Mouse (Mus musculus) ovary, postnatal 10 days (tissue): ENCODE results near the gene Smad6.
A peak's percentile ranks its signal among the peaks of the same experiment; 100 is the strongest.

Experiments used
- DNase-seq: peaks from one replicate; pipeline ENCODE4 v3.0.0; 2022; ENCODE audit warnings: low spot score

Smad6 gene

DNA sequence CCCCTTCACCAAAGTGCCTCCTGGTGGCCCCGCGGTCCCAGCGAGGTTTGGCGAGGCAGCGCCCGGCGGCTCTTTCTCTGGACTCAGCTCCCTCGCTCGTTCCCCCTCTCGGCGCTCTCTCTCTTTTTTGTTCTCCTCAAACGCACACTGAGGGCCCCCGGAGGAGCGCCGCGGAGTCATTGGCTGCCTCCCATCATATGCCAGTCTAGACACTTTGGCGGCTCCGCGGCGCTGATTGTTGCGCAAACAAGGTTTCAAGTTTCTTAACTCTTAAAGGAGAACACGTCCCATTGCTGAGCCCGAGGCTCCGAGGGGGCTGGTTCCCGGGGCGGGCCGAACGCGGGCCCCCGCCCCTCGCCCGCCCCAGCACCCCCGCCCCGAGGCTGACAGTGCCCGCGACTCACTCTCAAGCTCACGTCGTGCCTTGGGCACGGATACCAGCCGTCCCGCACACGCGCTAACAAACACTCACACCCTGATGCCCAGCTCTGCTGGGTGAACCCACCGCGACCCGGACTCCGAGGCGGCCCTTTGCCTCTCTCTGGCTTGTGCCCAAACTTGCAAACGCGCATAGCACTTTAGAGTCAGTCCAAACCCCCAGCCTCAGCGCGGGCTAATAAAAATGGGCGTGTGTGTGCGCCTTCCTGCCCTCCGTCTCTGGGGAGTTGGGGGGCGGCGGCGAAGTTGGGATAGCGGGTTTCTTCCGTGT, at the start of gene Smad6:
Gene Smad6, minus strand, starts transcription at position 207 of the 709 bp plus-strand sequence.
- peak; percentile 82 for DNase-seq

DNA sequence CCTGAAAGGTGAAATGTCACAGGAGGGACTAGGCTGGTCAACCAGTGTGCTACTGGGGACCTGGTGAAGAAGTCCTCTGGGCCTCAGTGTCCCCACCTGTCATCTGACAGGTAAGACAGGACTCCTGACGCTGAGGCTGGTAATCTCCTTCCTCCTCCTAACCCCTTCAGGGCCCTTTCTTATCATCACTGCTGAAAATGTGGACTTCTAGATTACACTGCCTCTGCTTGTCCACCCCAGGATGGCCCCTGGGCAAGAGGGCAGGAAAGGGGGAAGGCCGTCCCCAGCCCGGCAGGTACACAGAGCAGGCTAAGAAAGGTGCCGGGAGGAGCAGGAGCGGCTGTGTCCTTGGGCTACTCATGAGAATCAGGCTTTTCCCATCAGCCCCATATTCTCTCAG, 48.8 kb upstream of the Smad6 start:
- no peak for DNase-seq

DNA sequence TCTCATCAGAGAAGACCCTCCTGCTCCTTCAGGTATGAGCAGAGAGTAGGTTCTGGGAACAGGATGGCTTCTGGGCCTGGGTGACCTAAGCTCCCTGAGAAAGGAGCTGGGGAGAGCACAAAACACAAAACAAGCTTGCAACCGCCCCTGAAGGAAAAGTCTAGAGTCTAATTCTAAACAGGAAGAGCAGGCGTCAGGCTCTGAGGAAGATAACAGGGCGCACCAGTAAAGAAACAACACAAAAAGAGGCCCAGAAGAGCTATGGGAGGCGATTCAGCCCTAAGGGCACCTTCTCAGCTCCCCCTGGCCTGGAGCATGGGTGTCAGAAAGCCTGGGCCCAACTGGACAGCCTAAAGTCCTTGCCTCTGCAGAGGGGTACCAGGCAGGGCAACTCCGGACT, 47.3 kb upstream of the Smad6 start:
- DNase-seq = no peak

DNA sequence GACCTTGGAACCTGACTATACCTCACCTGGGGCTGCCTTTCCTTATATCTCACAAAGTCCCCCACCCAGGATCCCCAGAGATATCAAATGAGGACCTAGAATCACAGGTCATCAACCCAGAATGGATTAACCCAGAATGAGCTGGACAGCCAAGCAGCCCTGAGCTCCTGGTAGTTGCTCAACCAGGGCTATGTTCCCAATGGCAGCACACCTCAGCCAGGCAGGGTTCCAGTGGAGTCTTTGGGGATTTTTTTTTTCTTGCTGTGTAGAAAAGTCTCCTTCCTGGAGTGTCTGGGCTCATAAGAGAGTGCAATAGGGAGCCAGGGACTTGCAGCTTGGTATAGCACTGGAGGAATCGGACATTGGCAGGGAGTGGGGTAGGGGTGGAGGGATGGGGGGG, 46.7 kb upstream of the Smad6 start:
- DNase-seq = no peak

DNA sequence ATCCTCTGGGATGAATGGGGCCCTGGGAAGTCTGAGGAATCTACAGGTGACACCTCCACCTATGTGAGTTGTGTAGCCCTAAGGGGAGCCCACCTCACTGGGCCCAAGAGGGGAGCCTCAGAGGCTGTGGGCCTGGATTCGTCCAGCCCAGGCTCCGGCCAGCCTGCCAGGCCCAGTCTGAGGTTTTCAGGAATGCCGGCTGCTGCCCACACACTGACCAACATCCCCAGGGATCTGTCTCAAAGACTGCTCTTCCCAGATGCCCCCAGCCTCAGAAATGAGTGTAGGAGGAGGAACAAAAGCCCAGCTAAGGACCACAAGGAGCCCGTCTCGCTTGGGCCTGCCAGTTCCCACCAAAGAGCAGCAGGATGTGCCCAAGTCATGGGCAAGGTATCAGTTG, 45.9 kb upstream of the Smad6 start:
- no peak for DNase-seq

DNA sequence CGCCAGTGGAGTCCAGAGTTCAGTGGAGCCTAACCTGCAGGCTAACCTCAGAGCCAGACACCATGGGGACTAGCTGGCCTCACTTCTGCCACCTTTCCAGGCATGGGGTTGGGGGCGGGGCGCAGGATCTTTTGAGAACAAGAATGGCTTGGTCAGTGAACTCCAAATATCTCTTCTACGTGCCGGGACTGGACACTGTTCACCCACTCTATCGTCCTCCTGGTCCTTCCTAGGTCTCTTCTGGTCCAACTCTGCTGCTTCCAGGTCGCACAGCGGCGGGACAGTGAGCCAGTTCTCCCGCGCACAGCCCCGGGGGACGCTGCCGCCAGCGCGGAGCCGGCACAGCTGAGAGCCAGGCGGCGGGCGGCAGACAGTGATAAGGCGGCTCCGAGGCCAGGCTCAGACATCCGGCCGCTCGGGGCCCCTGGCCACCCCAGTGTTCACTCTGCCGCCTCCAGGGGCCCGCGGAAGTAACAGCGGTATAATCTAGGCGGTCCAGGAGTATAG, 38.2 kb upstream of the Smad6 start:
- no peak for DNase-seq

DNA sequence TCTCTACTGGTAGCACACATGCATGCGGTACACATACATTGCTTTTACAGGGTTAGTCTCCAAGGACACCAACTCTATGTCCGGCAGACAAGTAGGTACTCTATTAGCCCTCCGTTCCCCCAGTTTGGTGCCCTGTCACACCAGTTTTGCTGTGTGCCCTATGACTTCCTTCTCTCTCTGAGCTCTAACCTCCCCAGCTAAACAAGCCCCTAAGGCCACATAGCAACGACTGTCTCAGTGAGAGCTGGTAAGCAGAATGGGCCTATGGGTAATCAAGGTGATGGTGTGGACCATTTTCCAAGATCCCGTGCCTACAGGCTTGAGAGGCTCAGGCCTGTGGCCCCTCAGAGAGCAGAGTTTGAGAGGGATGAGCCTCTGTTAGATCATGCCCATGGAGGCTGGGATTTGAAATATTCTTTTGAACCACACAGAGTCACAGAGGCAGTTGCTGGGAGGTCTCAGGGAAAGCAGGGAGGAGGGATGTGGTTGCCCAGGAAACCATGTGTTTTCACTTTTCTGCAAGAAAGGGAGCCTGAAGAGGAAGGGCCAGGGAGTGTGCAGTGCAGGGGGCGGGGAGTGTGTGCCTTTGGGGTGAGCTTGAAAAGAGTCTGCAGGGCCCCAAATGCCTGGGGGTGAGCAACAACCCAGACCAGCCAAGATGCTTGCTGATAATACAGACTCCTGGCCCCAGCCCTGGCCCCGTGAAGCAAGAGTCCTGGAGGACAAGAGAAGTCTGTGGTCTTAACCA, 36.2 kb upstream of the Smad6 start:
- no peak for DNase-seq

DNA sequence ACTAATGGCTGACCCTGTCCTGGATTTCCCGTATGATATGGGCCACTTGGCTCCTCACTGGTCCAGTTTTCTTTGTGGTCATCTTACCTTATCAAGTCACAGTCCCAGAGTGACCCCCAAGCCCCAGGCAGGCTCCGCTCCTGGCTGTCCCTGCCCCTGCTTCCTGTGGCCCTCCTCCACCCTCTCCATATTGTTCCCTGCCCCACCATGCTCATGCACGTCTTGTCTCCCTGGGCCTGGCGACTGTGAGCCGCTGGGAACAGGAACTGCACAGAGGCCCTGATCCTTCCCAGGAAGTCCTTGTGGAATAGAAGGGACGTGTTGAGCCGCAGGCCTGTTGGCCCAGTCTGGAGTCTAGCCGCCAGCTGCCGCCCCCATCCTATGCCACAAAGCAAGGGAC, 33.3 kb upstream of the Smad6 start:
- DNase-seq = no peak

DNA sequence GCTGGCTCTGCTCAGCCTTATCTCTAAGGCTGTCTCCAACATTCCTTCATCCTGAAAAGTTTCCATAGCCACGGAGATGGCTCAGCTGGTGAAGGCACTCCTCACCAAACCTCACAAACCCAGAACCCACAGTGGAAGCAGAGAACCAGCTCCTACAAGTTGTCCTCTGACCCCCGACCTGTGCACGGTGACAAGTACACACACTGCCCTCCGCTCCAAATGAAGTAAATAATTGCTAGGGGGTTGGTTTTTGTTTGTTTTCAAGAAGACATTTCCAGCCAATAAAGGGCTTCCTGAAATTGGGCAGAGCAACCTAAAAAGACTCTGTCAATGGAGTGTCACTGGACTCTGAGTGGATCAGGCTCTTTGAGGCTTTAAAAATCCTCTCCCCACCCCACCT, 31.9 kb upstream of the Smad6 start:
- DNase-seq = no peak

DNA sequence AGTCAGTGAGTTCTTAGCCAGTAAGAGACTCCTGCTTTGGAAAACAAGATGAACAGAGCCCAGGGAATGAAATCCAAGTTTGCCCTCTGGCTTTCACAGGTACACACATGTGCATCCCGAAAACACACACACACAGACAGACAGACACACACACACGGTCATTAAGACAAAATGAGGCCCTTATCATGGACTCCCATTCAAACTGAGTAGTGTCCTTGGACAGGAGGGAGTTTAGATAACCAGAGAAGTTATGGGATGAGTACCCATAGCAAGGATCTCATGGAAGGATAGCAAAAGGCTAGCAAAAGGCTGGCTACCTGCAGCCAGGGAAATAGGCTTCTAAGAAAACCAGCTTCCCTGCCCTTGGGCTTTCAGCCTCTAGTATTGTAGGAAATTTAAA, 29.4 kb upstream of the Smad6 start:
- no peak for DNase-seq

DNA sequence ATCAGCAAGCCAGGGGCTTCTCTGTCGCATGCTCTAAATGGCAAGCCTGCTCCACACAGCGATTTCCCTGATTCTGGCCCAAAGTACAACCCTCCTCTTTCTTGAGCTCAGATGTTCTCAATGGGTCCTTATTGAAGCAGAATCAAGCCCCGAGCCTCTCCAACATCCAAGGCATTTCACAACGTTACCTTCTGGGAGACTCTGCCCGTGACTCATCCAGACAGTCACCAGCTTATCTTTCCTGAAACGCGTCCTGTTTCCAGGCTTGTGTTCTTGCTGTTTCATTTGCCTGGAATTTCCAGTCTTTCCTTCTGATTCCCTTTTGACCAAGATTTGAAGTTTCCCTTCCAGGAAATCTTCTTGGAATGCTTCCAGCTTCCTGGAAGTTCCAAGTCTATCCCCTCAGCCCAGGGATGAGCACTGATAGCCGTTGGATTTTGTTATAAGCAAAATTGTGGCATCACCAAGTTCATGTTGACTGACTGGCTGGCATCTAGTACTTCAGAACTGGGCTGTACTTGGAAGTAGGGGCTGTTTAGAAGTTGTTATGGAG, 28.7 kb upstream of the Smad6 start:
- no peak for DNase-seq

DNA sequence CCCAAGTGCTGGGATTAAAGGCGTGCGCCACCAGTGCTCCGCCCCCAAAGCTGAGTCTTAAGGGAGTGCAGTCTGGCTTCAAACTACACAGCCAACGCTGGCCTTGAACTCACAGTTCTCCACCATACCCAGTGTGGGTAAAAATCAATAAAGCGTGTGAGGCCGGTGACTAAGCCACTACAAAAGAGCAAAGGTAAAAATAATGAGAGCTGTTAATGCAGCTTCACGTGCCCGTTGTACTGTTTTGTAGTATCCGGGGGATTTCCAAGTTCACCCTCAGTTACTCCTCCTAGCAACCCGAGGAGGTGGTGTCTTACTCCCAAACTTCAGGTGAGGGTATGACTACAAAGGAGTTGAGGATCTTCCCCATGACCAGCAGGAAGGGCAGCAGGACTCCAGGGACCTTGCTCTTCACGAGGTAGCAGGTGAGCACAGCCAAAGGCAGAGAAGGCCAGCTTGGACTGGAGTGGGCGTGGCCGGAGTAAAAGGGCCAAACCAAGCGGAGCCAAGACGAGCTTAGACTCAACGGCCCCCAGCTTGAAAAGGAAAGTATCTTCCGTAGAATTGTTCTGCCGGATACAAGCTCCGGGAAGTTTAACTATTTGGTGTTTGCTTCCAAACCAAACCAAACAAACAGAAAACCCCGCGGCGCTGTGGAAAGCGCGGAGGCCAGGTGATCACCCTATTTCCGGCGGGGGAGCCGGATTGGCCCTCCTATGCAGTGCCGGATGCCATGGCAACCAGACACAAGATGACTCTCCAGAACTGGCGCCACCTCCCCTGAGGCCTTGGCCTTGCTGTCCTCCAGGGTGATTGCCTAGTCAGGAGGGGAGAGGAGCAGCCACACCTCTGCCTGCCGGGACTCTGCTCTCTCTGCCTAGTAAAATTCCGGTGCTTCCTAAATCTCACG, 27.9 kb upstream of the Smad6 start:
- DNase-seq = peak; percentile 48

DNA sequence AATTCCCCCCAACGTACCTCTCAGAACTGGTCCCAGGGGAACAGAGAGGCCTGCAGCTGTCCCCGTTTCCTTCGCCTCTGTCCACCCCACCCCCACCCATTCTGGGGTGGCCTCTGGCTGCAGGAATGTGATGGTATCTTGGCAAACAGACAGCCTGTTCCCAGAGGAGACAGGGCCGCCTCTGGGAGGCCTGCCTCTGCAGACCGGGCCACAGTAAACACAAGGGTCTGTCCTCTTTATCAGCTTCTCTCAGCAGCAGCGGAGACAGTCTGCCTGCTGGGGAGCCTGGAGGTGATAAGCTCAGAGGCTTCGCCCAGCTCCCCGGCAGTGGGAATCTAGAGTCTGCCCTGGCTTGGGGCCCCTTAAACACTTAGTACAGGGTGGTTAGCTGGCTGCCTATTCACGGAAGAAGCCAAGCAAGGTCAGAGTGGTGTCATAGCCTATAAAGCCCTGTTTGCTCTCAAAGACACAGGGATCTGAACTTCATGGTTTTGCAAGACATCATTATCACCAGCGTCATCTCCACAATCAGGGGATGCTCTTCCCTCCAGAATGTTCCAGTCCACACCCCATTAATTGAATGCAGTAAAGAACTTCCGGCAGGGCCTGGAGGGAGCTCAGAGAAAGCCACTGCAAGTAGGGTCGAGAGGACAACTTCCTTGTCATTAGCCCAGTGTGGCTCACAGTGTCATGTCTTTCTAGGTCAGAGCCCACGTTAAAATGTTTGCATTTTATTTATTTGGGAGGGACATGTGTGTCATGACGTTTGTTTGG, 23.4 kb upstream of the Smad6 start:
- DNase-seq = no peak

DNA sequence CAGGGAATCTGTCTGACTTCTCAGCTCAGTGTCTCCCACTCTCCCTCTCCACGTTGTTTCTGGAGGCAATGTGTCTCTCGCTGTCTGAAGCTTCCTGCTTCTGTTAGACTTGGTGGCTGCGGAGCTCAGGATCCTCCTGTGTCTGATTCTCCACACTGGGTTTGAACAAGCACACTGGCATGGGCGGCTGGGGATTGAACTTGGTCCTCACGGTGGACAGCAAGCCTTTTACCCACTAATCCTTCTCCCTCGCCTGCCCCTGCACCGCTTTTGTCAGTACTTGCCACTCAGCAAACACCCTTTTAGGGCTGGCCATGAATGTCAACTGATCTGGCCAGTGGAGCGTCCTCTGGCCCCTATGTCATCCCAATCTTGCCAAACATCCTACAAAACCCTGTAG, 22.5 kb upstream of the Smad6 start:
- DNase-seq = no peak

DNA sequence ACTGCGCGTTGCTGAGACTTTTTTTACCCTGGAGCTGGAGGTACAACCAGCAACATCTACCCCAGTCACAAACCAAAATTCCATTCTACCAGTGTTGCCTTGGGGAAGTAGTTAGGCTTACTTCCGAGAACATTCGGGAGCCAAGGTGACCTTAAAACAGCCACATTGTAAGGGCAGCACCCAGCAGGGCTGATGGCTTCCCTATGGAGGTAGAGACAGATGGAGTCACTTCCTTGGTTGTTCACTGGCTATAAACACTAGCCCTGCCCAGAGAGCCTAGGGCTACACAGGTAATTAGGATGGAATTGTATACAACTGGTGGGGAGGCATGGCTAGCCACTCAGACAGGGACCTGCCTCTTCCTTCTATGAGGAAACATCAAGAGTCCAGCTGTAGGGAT, 21.1 kb upstream of the Smad6 start:
- DNase-seq = no peak

DNA sequence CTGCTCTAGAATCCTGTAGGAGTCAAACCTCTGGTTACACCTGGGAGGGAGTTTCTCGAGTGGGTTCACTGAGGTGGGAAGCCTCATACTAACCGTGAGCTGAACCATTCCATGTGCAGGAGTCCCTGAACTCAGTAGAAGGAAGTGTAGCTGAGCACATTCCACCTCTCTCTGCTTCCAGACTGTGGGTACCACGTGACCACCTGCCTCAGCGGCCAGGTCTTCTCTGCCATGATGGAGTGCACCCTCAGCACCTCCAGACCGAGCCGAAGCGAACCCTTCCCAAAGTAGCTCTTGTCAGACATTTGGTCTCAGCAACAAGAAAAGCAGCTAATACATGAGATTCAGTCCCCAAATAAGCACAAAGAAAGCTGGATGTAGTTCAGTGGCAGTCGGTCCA, 20.4 kb upstream of the Smad6 start:
- DNase-seq = no peak

DNA sequence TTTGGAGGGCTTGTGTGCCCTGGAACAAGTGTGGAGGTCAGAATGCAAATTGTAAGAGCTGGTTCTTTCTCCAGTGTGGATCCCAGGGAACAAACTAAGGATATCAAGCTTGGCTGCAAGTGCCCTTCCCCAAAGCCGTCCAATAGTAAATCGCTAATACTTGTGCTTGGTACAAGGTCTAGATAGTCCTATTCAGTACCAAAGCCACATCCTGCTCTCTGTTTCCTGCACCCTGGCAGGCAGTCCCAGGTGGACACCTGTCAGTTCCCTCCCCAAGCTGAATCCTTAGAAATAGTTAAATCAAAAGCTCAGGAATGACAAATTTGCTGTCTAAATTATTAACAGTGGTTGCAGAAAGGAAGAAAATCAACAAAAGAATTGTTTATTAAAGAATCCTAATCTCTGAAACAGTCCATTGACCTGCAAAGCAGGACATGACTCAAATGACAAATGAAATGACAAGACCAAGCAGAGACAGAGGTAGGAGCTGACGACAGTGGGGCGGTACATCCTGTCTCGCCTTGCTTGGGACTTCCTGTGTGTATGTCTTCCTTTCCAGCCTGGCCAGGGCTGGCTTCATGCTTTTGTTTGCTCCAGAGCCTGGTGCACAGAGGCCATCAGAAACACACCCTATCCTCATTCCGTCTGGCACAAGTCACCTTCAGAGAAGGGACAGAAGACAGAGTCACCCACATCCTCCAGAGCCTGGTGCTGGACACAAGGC, 8.2 kb upstream of the Smad6 start:
- DNase-seq = no peak

DNA sequence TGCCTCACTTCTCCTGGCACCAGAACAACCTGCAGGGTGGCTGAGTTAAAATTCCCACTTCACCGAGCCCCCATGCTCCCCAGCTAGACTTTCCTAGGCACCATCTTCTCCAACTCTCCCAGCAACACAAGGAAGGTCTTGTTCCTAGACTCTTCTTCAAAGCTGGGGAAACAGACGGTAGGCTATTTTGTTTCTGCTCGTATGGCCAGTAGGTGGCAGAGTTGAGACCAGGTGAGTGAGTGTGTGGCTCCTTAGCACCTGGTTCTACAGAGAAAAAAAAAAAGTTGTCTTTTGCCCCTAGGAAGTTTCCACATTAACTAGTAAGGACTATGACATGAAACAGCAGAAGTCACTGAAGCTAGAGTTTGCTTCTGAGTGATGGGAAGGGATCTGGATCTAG, 3.7 kb upstream of the Smad6 start:
- no peak for DNase-seq

DNA sequence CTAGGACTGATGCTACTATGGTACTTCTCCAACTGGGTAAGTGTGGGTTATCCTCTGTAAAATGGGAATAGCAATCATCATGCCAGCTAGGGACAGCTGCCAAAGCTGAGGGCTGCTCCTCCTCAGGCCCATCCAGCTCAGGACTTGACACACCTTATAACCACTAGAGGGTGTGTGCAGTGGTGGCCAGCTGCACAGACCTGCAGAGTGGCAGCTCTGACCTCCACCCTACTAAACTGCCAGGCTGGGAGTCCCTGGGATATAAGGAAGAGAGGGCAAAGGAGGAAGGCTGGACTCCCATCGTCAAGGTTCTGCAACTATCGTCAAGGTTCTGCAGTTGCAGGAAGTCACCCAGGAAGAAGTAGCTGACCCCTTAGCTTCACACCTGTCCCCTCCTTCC, 3.1 kb upstream of the Smad6 start:
- no peak for DNase-seq

DNA sequence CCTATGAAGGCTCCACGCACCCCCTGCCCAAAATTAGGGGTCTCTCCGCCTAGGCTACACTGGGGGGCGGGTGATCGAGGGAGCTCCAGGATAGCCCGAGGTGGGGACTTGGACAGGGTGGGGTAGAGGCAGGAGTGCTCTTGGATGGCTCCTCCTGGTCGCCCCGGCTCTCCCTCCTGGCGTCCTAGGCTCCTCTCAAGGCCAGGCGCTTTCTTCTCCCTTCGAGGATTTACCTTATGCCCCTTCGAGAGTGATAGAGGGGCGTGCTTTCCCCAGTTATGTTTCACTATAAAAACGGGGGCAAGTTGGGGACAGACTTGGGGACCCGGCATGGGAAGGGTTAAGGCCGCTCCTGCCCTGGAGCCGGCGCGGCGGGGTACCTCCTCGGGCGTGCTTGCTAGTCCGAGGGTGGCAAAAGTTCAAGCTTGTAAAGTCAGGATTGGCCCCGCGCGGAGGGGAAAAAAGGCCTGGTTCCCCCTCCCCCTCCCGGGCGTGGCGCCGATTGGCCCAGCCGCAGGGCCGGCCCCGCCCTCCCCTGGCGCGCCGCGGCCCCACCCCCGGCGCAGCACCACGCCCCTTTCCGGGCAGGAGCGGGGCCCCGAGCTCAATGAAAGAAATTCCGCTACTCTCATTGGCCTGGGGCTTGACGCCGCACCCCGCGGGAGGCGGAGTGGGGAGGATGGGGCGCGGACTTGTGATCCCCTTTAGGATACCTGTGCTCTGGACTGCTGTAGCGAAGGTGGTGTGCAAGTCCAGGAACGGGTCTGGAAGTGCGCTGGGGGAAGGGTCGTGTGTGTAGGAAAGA, 905 bp upstream of the Smad6 start:
- peak; percentile 91 for DNase-seq
